Mouse (Mus musculus): ENCODE data around the gene Prkcb. TPM values are rescaled to one million over a fixed set of nuclear protein-coding genes. Genes with fewer than 3 reads are reported as not detected.
"Not testable (repeated sequence)": the region's sequence is repeated elsewhere in the genome, so short reads cannot be mapped to it uniquely, and the experiment has no call there.

Prkcb gene
- 8.4 and 10.2 TPM in 2 replicates for polyA plus RNA-seq (2015; fragmentation: Nextera tagmentation; extraction: Ambion mirVana)

GRCm38 (mm10) chr7:122288605-122289242, at the start of gene Prkcb:
Prkcb (plus strand) TSS chr7:122288751.
- H3K36me3 ChIP-seq, result no peaks in the 10 kb centered on the region
- peaks cover 15% of the 10 kb centered on the region for H3K4me1 ChIP-seq
- H3K9me3 ChIP-seq, result no peaks in the 10 kb centered on the region
- 5% methylated on average over 40 of the region's 42 CpGs for WGBS
- peaks cover 50% of the 10 kb centered on the region for H3K27me3 ChIP-seq
- H3K27ac ChIP-seq, result no peak within 1 kb of the TSS
- H3K9ac ChIP-seq, result peak within 1 kb of the TSS; percentile 39
- peak; percentile 74; the same call in 1 of the 2 replicates for ATAC-seq (ENCODE audit: insufficient number of reproducible peaks, low FRiP score, low TSS enrichment, low read depth)
- peak within 1 kb of the TSS; percentile 97 for H3K4me2 ChIP-seq
- peak within 1 kb of the TSS; percentile 59 for H3K4me3 ChIP-seq

GRCm38 (mm10) chr7:122238939-122239338, 49.6 kb upstream of the Prkcb start:
- no peaks in the 10 kb centered on the region for H3K9me3 ChIP-seq
- H3K4me3 ChIP-seq, result no peak overlapping the region
- H3K27ac ChIP-seq, result no peak overlapping the region
- H3K9ac ChIP-seq, result no peak overlapping the region
- H3K27me3 ChIP-seq, result no peaks in the 10 kb centered on the region
- no peaks in the 10 kb centered on the region for H3K36me3 ChIP-seq
- H3K4me2 ChIP-seq, result no peak overlapping the region
- no peaks in the 10 kb centered on the region for H3K4me1 ChIP-seq
- no peak for ATAC-seq (ENCODE audit: insufficient number of reproducible peaks, low FRiP score, low TSS enrichment, low read depth)
- WGBS, result 93% methylated on average over 2 of the region's 2 CpGs

- ATAC-seq (ENCODE audit: insufficient number of reproducible peaks, low FRiP score, low TSS enrichment, low read depth), result no peak
- Histone ChIP-seq H3K36me3 (no peaks in the 10 kb centered on the region), H3K4me3 (no peak overlapping the region), H3K9me3 (no peaks in the 10 kb centered on the region), H3K27me3 (no peaks in the 10 kb centered on the region), H3K27ac (no peak overlapping the region), H3K4me2 (no peak overlapping the region), H3K9ac (no peak overlapping the region), H3K4me1 (no peaks in the 10 kb centered on the region)
- WGBS, result 76% methylated on average over 6 of the region's 6 CpGs
Measured at GRCm38 (mm10) chr7:122240413-122241119, 48.0 kb upstream of the Prkcb start.

GRCm38 (mm10) chr7:122242260-122242659, 46.3 kb upstream of the Prkcb start:
- Histone ChIP-seq H3K4me3 (no peak overlapping the region), H3K36me3 (no peaks in the 10 kb centered on the region), H3K4me1 (no peaks in the 10 kb centered on the region), H3K27ac (no peak overlapping the region), H3K4me2 (no peak overlapping the region), H3K9ac (no peak overlapping the region), H3K27me3 (no peaks in the 10 kb centered on the region), H3K9me3 (no peaks in the 10 kb centered on the region)
- no peak for ATAC-seq (ENCODE audit: insufficient number of reproducible peaks, low FRiP score, low TSS enrichment, low read depth)
- WGBS, result 51% methylated on average over 1 of the region's 1 CpGs

- not testable (repeated sequence) for H3K4me2 ChIP-seq; H3K9me3 ChIP-seq; H3K36me3 ChIP-seq; H3K27me3 ChIP-seq; H3K4me3 ChIP-seq; H3K9ac ChIP-seq; ATAC-seq (ENCODE audit: insufficient number of reproducible peaks, low FRiP score, low TSS enrichment, low read depth); H3K27ac ChIP-seq; H3K4me1 ChIP-seq
Measured at GRCm38 (mm10) chr7:122242744-122243143, 45.8 kb upstream of the Prkcb start.

GRCm38 (mm10) chr7:122244166-122244565, 44.4 kb upstream of the Prkcb start:
- Histone ChIP-seq H3K9me3 (no peaks in the 10 kb centered on the region), H3K27ac (no peak overlapping the region), H3K36me3 (no peaks in the 10 kb centered on the region), H3K9ac (no peak overlapping the region), H3K27me3 (no peaks in the 10 kb centered on the region), H3K4me2 (no peak overlapping the region), H3K4me1 (no peaks in the 10 kb centered on the region), H3K4me3 (no peak overlapping the region)
- no peak for ATAC-seq (ENCODE audit: insufficient number of reproducible peaks, low FRiP score, low TSS enrichment, low read depth)
- 55% methylated on average over 7 of the region's 7 CpGs for WGBS

GRCm38 (mm10) chr7:122244584-122244983, 44.0 kb upstream of the Prkcb start:
- no peaks in the 10 kb centered on the region for H3K36me3 ChIP-seq
- ATAC-seq (ENCODE audit: insufficient number of reproducible peaks, low FRiP score, low TSS enrichment, low read depth), result no peak
- H3K9me3 ChIP-seq, result no peaks in the 10 kb centered on the region
- no peaks in the 10 kb centered on the region for H3K4me1 ChIP-seq
- no peak overlapping the region for H3K9ac ChIP-seq
- H3K27ac ChIP-seq, result no peak overlapping the region
- 83% methylated on average over 8 of the region's 8 CpGs for WGBS
- no peaks in the 10 kb centered on the region for H3K27me3 ChIP-seq
- no peak overlapping the region for H3K4me3 ChIP-seq
- no peak overlapping the region for H3K4me2 ChIP-seq

- Histone ChIP-seq H3K27me3 (no peaks in the 10 kb centered on the region), H3K27ac (no peak overlapping the region), H3K4me2 (no peak overlapping the region), H3K4me1 (no peaks in the 10 kb centered on the region), H3K9ac (no peak overlapping the region), H3K4me3 (no peak overlapping the region), H3K36me3 (no peaks in the 10 kb centered on the region), H3K9me3 (no peaks in the 10 kb centered on the region)
- ATAC-seq (ENCODE audit: insufficient number of reproducible peaks, low FRiP score, low TSS enrichment, low read depth), result no peak
- WGBS, result 45% methylated on average over 5 of the region's 5 CpGs
Measured at GRCm38 (mm10) chr7:122245976-122246375, 42.6 kb upstream of the Prkcb start.

GRCm38 (mm10) chr7:122247254-122247864, 41.2 kb upstream of the Prkcb start:
- no peak overlapping the region for H3K9ac ChIP-seq
- H3K4me1 ChIP-seq, result no peaks in the 10 kb centered on the region
- no peak overlapping the region for H3K4me2 ChIP-seq
- H3K36me3 ChIP-seq, result no peaks in the 10 kb centered on the region
- ATAC-seq (ENCODE audit: insufficient number of reproducible peaks, low FRiP score, low TSS enrichment, low read depth), result no peak
- 75% methylated on average over 10 of the region's 10 CpGs for WGBS
- no peaks in the 10 kb centered on the region for H3K9me3 ChIP-seq
- H3K27me3 ChIP-seq, result no peaks in the 10 kb centered on the region
- no peak overlapping the region for H3K27ac ChIP-seq
- H3K4me3 ChIP-seq, result no peak overlapping the region

GRCm38 (mm10) chr7:122249321-122249821, 39.2 kb upstream of the Prkcb start:
- Histone ChIP-seq H3K9me3 (no peaks in the 10 kb centered on the region), H3K27me3 (no peaks in the 10 kb centered on the region), H3K36me3 (no peaks in the 10 kb centered on the region), H3K4me2 (no peak overlapping the region), H3K27ac (no peak overlapping the region), H3K4me3 (no peak overlapping the region), H3K4me1 (no peaks in the 10 kb centered on the region), H3K9ac (no peak overlapping the region)
- 86% methylated on average over 9 of the region's 9 CpGs for WGBS
- ATAC-seq (ENCODE audit: insufficient number of reproducible peaks, low FRiP score, low TSS enrichment, low read depth), result no peak

- WGBS, result 30% methylated on average over 21 of the region's 21 CpGs
- Histone ChIP-seq H3K27me3 (no peaks in the 10 kb centered on the region), H3K9me3 (no peaks in the 10 kb centered on the region), H3K4me3 (no peak overlapping the region), H3K4me2 (0 out of 2 replicates have a peak overlapping the region, but pooled peaks have one; percentile 22), H3K9ac (no peak overlapping the region), H3K36me3 (no peaks in the 10 kb centered on the region), H3K27ac (no peak overlapping the region), H3K4me1 (no peaks in the 10 kb centered on the region)
- no peak for ATAC-seq (ENCODE audit: insufficient number of reproducible peaks, low FRiP score, low TSS enrichment, low read depth)
Measured at GRCm38 (mm10) chr7:122251197-122252011, 37.1 kb upstream of the Prkcb start.
